22 mouse cellular contexts compared by ENCODE assay signal in the genomic region with DNA sequence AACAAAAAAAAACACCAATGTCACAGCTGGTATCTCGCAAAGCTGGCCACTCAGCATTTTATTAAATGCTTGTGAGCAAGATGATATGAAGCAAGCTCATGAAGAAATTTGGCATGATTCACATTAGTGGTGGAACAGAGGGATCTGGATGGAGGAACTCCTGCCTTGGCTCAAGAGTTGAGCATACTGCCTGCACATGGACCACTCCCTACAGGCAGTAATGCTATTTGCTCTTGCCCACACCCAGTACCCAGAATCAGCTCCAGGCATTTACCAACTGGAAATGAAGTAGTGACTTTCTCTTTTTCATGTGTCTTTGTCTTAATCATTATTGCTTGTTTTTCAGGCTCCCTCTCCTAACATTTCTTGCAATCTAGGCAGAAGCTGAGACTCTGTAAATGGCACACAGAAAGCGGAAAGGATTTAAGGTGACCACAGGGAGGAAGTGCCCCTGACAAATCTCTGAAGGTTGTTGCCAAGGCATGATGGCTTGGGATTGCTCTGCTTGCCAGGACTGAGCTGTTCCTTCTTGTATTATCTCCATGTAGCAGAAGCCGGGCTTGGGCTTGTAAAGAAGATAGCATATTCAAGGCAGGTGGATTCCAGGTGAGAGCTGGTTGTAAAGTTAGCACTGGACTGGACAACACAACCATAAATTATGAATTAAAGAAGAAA.
A peak's percentile ranks its signal among the peaks of the same experiment; 100 is the strongest.
DNase-seq lines count a peak whose midpoint lies in the region; ATAC-seq lines count a peak whose summit lies in the region.
"Had no signal": no experiment of that assay in that cellular context is flagged by ENCODE, and none has a peak within 500 bp of the region (broad histone marks: within the 10 kb centered on the region; RNA-seq: fewer than 3 reads in every experiment).

No protein-coding gene starts in this region.

- H3K4me1 ChIP-seq in intestine, embryonic 16.5 days (ENCODE audit: control insufficient read depth, insufficient read depth, low read length) = no peaks in the 10 kb centered on the region
- H3K4me1 ChIP-seq: embryonic facial prominence, embryonic 15.5 days; heart, embryonic 15.5 days; neural tube, embryonic 13.5 days had no signal

- H3K4me2 ChIP-seq in intestine, embryonic 16.5 days (ENCODE audit: low read depth, low read length) = no peak overlapping the region
- H3K4me2 ChIP-seq: embryonic facial prominence, embryonic 15.5 days; heart, embryonic 15.5 days; hindbrain, embryonic 14.5 days; neural tube, embryonic 13.5 days had no signal

- peak; percentile 46 for ATAC-seq in megakaryocyte, adult 5-6 weeks (ENCODE audit: poor library complexity, severe bottlenecking)
- ATAC-seq in intestine, embryonic 16.5 days = no peak
- ATAC-seq: forebrain, embryonic 14.5 days; inflammation-experienced regulatory T-cells, adult 6 months; lung, postnatal 0 days had no signal

- peak; percentile 30 to 58 for DNase-seq in cerebellum, postnatal 14 days
- DNase-seq in cerebellum, postnatal 4 days (ENCODE audit: low spot score in 2 of 2) = no peak
- peak; percentile 43 for DNase-seq in 416B (ENCODE audit: low read depth)
- DNase-seq in NIH3T3 (ENCODE audit: low read depth) = peak; percentile 18
- DNase-seq in frontal cortex, postnatal 10 days (ENCODE audit: low spot score in 2 of 2) = no peak
- DNase-seq: cerebellum, adult 11-12 months; gastrocnemius, postnatal 25 days; heart, postnatal 4 days; kidney, adult 2 months; kidney, postnatal 14 days; midbrain, embryonic 14.5 days; right cerebral cortex, adult 18-20 months had no signal

- 86% methylated on average over 3 of the region's 3 CpGs for WGBS in intestine, embryonic 16.5 days

- H3K9ac ChIP-seq in intestine, embryonic 16.5 days (ENCODE audit: low read depth, low read length) = no peak overlapping the region
- H3K9ac ChIP-seq: embryonic facial prominence, embryonic 15.5 days; heart, embryonic 15.5 days; hindbrain, embryonic 14.5 days; neural tube, embryonic 13.5 days had no signal

- no peak overlapping the region for H3K4me3 ChIP-seq in intestine, embryonic 16.5 days (ENCODE audit: low read length)
- H3K4me3 ChIP-seq: embryonic facial prominence, embryonic 15.5 days; heart, embryonic 15.5 days; myocyte; neural tube, embryonic 13.5 days had no signal

- no peaks in the 10 kb centered on the region for H3K27me3 ChIP-seq in intestine, embryonic 16.5 days (replicated peaks; ENCODE audit: control insufficient read depth, insufficient read depth, low read length)
- H3K27me3 ChIP-seq: embryonic facial prominence, embryonic 15.5 days; heart, embryonic 15.5 days; neural tube, embryonic 13.5 days had no signal

- no peak overlapping the region for H3K27ac ChIP-seq in intestine, embryonic 16.5 days (ENCODE audit: low read length)
- H3K27ac ChIP-seq: embryonic facial prominence, embryonic 15.5 days; heart, embryonic 15.5 days; hindbrain, embryonic 14.5 days; neural tube, embryonic 13.5 days had no signal

- no peaks in the 10 kb centered on the region for H3K9me3 ChIP-seq in intestine, embryonic 16.5 days (ENCODE audit: control insufficient read depth, low read length)
- H3K9me3 ChIP-seq: embryonic facial prominence, embryonic 15.5 days; heart, embryonic 15.5 days; neural tube, embryonic 13.5 days had no signal

- no peaks in the 10 kb centered on the region for H3K36me3 ChIP-seq in intestine, embryonic 16.5 days (ENCODE audit: control insufficient read depth, insufficient read depth, low read length)
- H3K36me3 ChIP-seq: embryonic facial prominence, embryonic 15.5 days; heart, embryonic 15.5 days; neural tube, embryonic 13.5 days had no signal

Comparison
In these comparisons a context has a peak if more than half of its experiments do, and no peak if none do; other contexts are left out.
1. DNase-seq: peak in cerebellum, postnatal 14 days (2 of 2), 416B (single experiment) and NIH3T3 (single experiment); none in cerebellum, postnatal 4 days (0 of 2) and frontal cortex, postnatal 10 days (0 of 2).